Mouse (Mus musculus) heart, embryonic 14.5 days (tissue): ENCODE measurements around the gene Pih1d1. TPM values are rescaled to one million over a fixed set of nuclear protein-coding genes. Genes with fewer than 3 reads are reported as not detected.

Experiments used
- ATAC-seq: fragments of 200-750 bp; cut with Nextera tagmentation; 2 replicates; pipeline ENCODE4 v1.8.0; 2017; ENCODE audit warnings: low read depth, moderate TSS enrichment; ENCODE audit not compliant: insufficient number of reproducible peaks, insufficient read depth, low FRiP score
- H3K27ac ChIP-seq, 2 experiments: fragments of 200-500 bp in 1 of 2; fragments of 300-500 bp in 1 of 2; sonication (generic) in 1 of 2; replicated peaks in 1 of 2; 2 replicates each; pipeline ENCODE4 v1.5.1; 2012 to 2014; ENCODE audit warnings: low read depth in 2 of 2, low read length in 2 of 2, control low read depth in 1 of 2, mild to moderate bottlenecking in 1 of 2, mixed read lengths in 1 of 2; ENCODE audit not compliant: control insufficient read depth in 1 of 2, insufficient read depth in 1 of 2
- H3K27me3 ChIP-seq: fragments of 300-500 bp; sonication (generic); 2 replicates; pipeline ENCODE4 v1.6.1; 2014; ENCODE audit warnings: mild to moderate bottlenecking, low read length, control low read depth; ENCODE audit not compliant: control insufficient read depth, insufficient read depth
- H3K36me3 ChIP-seq: fragments of 300-500 bp; sonication (generic); 2 replicates; pipeline ENCODE4 v1.6.1; 2014; ENCODE audit warnings: mild to moderate bottlenecking, control low read depth, low read length, mixed read lengths; ENCODE audit not compliant: control insufficient read depth, insufficient read depth
- H3K4me1 ChIP-seq, 2 experiments: fragments of 200-500 bp in 1 of 2; fragments of 300-500 bp in 1 of 2; sonication (generic) in 1 of 2; 2 replicates each; pipeline ENCODE4 v1.6.1; 2012 to 2014; ENCODE audit warnings: low read length in 2 of 2, control low read depth in 1 of 2, mixed read lengths in 1 of 2; ENCODE audit not compliant: control insufficient read depth in 2 of 2, insufficient read depth in 2 of 2
- H3K4me2 ChIP-seq: fragments of 300-500 bp; sonication (generic); 2 replicates; pipeline ENCODE4 v1.6.1; 2014; ENCODE audit warnings: mild to moderate bottlenecking, low read length
- H3K4me3 ChIP-seq, 2 experiments: fragments of 200-500 bp in 1 of 2; fragments of 300-500 bp in 1 of 2; sonication (generic) in 1 of 2; 2 replicates each; pipeline ENCODE4 v1.5.1; 2012 to 2014; ENCODE audit warnings: low read length in 2 of 2, mild to moderate bottlenecking in 2 of 2, control low read depth in 1 of 2, low read depth in 1 of 2, moderate library complexity in 1 of 2; ENCODE audit not compliant: control insufficient read depth in 1 of 2, insufficient read depth in 1 of 2
- H3K9ac ChIP-seq: fragments of 300-500 bp; sonication (generic); 2 replicates; pipeline ENCODE4 v1.6.1; 2014; ENCODE audit warnings: mild to moderate bottlenecking, low read length
- H3K9me3 ChIP-seq: fragments of 300-500 bp; sonication (generic); 2 replicates; pipeline ENCODE4 v1.6.1; 2016; ENCODE audit warnings: low read length, control low read depth; ENCODE audit not compliant: control insufficient read depth
- WGBS: fragments of 180-500 bp; shearing (Covaris S2); extraction: QIAGEN DNeasy Blood & Tissue Kit; methylation state at CpG from one replicate; pipeline ENCODE4 v1.1.7; 2014; 5-methylcytosine and 5-hydroxymethylcytosine counted together
- polyA plus RNA-seq: library from polyadenylated mRNA; unstranded; fragments of >200 nt; fragmentation: Nextera tagmentation; extraction: Ambion mirVana; gene quantifications from 2 replicates; pipeline ENCODE4 v1.2.1, GENCODE M21; 2014

The Pih1d1 gene
- polyA plus RNA-seq, 1 experiment from 2014 or later = 94.5 TPM

DNA sequence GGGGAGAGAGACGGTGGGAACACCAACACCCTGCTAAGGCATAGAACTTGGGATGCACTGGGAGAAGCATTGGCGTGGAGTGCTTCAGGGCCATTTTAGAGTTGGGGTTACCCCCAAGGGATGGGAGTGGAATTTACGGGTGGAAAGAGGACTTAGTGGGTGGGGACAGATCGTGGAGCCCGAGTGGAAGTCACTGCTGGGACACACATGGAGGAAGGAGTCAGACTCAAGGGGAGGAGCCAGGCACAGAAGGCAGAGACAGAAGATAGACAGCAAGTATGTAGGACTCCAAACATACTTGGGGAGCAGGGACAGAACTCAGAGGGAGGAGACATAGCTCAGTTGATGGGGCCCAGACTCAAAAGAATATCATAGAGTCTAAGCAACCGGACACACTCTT is 8.4 kb downstream of the Pih1d1 start:
- Histone ChIP-seq H3K9me3 (no peaks in the 10 kb centered on the region), H3K27me3 (peaks cover 52% of the 10 kb centered on the region), H3K4me1 (peaks cover 6 to 10% of the 10 kb centered on the region in 2 experiments; a peak in 3 of 4 replicates), H3K9ac (no peak overlapping the region), H3K4me2 (peak overlapping the region; percentile 72), H3K36me3 (peaks cover 30% of the 10 kb centered on the region), H3K27ac (no peak overlapping the region), H3K4me3 (peak overlapping the region; percentile 35 to 43; a peak in 3 of 4 replicates)
- no peak for ATAC-seq
- 27% methylated on average over 6 of the region's 6 CpGs for WGBS

- 76% methylated on average over 9 of the region's 9 CpGs for WGBS
- Histone ChIP-seq H3K4me1 (peaks cover 6 to 10% of the 10 kb centered on the region in 2 experiments; a peak in 3 of 4 replicates), H3K9ac (no peak overlapping the region), H3K27me3 (peaks cover 58% of the 10 kb centered on the region), H3K9me3 (no peaks in the 10 kb centered on the region), H3K4me3 (no peak overlapping the region), H3K36me3 (peaks cover 25% of the 10 kb centered on the region), H3K4me2 (no peak overlapping the region), H3K27ac (no peak overlapping the region)
- ATAC-seq = no peak
These were observed 9.0 kb downstream of the Pih1d1 start for GRCm38 (mm10) chr7:45162996-45163615.

DNA sequence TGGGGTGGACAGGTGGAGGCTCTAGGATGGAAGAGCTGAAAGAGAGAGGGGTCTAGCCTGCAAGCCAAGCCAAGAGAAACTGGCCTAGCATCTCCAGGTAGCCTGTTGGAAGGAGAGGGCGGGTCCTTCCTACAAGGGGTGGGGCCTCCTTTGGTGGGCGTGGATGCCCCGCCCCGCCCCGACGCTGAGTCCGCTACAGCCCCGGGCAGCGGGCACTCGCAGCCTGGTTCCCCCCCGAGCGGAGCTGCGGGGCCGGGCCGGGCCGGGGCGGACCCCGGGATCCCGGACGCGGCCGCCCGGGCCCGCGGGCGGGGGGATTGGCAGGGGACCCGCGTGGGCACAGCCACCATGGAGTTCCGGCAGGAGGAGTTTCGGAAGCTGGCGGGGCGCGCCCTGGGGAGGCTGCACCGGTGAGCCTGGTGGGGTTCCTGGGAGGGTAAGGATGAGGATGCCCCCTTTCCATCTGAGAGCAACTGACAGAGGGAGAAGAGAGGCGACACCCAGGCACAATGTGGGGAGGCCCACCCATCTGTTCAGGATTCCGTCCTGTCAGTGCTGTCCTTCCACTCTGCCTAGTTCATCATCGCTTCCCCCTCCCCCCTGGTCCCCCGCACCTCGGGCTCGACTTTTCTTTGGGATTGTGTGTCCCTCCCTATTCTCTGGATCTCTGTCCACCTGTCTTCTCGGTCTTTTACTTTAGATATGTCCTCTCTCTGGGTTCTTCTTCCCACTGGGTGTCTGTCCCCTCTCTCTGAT is 9.8 kb downstream of the Pih1d1 start, which contains the start of gene Slc17a7:
TSS of gene Slc17a7 (plus strand) at position 215 of the 756 bp plus-strand sequence.
- 4% methylated on average over 32 of the region's 41 CpGs for WGBS
- Histone ChIP-seq H3K4me1 (peaks cover 6 to 10% of the 10 kb centered on the region in 2 experiments; a peak in 3 of 4 replicates), H3K9ac (peak within 1 kb of the TSS; percentile 42; the same call in 1 of the 2 replicates), H3K4me3 (peak within 1 kb of the TSS; percentile 31 to 35), H3K27me3 (peaks cover 66% of the 10 kb centered on the region), H3K4me2 (peak within 1 kb of the TSS; percentile 62), H3K36me3 (peaks cover 20% of the 10 kb centered on the region), H3K27ac (no peak within 1 kb of the TSS), H3K9me3 (peaks cover 5% of the 10 kb centered on the region)
- no peak for ATAC-seq

DNA sequence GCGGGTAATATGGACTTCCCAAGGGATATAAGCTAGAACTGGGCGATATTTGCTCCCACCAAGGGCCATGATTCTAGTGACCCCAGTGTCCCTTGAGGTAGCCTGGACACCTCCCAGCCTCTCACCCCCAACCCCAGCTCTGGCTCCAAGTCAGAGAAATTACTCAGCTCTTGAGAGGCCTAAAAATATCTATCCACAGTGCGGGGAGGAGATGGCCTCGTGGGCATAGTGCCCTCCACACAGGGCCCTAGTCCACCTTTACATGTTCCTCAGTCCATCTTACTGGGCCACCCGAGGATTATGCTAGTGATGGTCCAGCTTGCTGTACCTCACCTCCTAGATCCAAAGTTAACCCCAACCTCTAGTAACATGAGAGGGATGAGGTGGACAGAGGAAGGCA is 10.7 kb downstream of the Pih1d1 start:
- Histone ChIP-seq H3K27ac (no peak overlapping the region), H3K9me3 (peaks cover 14% of the 10 kb centered on the region), H3K36me3 (peaks cover 12% of the 10 kb centered on the region), H3K9ac (no peak overlapping the region), H3K4me3 (no peak overlapping the region; a peak in 1 of 4 replicates), H3K4me2 (no peak overlapping the region), H3K27me3 (peaks cover 74% of the 10 kb centered on the region), H3K4me1 (peaks cover 6 to 10% of the 10 kb centered on the region in 2 experiments; a peak in 3 of 4 replicates)
- ATAC-seq = no peak
- 41% methylated on average over 5 of the region's 5 CpGs for WGBS

GRCm38 (mm10) chr7:45165701-45166100 is 11.6 kb downstream of the Pih1d1 start:
- Histone ChIP-seq H3K27ac (no peak overlapping the region), H3K4me3 (no peak overlapping the region), H3K9me3 (peaks cover 23% of the 10 kb centered on the region), H3K36me3 (peaks cover 4% of the 10 kb centered on the region; the same call in 1 of the 2 replicates), H3K4me1 (peaks cover 6 to 10% of the 10 kb centered on the region in 2 experiments; a peak in 3 of 4 replicates), H3K27me3 (peaks cover 76% of the 10 kb centered on the region), H3K9ac (no peak overlapping the region), H3K4me2 (no peak overlapping the region)
- WGBS = 52% methylated on average over 11 of the region's 11 CpGs
- no peak for ATAC-seq

DNA sequence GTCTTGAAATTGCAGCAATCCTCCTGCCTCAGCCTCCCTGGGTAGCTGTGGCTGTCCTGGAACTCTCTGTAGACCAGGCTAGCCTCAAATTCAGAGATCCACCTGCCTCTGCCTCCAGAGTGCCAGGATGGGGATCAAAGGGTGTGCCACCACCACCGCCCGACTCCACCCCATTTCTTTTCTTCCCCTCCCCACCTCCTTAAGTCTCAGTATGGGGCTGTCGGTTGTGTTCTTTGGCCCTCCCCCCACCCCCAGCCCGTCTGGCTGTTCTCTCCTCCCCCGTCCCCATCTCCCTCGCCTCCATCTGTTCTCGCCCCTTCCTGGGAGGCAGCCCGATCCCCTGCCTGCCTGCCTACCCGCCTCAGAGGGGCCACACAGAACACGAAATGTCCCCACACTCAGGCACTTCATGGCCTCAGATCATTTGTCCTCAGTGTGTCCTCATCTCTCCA is 12.9 kb downstream of the Pih1d1 start:
- Histone ChIP-seq H3K27me3 (peaks cover 80% of the 10 kb centered on the region), H3K4me3 (no peak overlapping the region), H3K9me3 (peaks cover 35% of the 10 kb centered on the region), H3K4me2 (no peak overlapping the region), H3K27ac (no peak overlapping the region), H3K36me3 (no peaks in the 10 kb centered on the region), H3K4me1 (peaks cover 6 to 10% of the 10 kb centered on the region in 2 experiments; a peak in 3 of 4 replicates), H3K9ac (no peak overlapping the region)
- no peak for ATAC-seq
- WGBS = 18% methylated on average over 10 of the region's 10 CpGs

DNA sequence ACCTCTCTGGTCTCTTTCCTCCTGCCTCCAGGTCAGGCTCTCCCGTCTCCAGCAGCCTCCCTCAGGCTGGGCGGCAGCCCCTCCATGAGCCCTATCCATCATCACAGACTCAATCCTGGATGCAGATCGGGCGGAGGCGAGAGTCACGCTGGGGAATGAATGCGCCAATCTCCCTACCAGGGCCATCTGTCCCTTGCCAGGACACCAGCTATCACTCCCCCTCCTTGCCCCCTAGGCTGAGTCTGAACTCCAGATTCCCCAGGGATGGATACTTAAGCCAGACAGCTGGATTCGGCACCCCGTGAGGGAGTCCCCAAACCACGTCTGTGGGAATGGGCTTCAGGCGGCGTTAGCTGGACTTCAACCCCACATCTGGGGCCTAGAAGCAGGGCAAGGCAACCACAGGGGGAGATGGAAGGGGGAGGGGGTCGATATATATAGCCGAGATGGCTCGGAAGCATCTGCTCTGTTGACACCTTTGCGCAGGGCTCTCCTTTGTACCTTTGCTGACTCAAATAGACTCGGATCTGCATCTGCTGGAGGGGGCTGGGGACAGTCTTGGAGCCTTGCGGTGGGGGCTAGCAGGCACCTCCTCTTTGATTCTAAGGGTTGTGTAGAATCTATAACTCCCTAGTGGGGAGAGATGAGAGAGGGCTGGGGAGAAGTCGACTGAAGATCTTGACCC is 13.8 kb downstream of the Pih1d1 start:
- WGBS = 3% methylated on average over 19 of the region's 19 CpGs
- H3K4me2 ChIP-seq = no peak overlapping the region
- peaks cover 43% of the 10 kb centered on the region for H3K9me3 ChIP-seq
- H3K4me1 ChIP-seq = peaks cover 4 to 6% of the 10 kb centered on the region in 2 experiments; a peak in 3 of 4 replicates
- no peaks in the 10 kb centered on the region for H3K36me3 ChIP-seq
- H3K9ac ChIP-seq = no peak overlapping the region
- H3K27ac ChIP-seq = no peak overlapping the region
- no peak for ATAC-seq
- H3K27me3 ChIP-seq = peaks cover 78% of the 10 kb centered on the region
- H3K4me3 ChIP-seq = no peak overlapping the region
